Mouse (Mus musculus) limb, embryonic 10.5 days (tissue): ENCODE measurements at regions not wholly inside any gene's neighbourhood (a gene's known extent, or its start where the extent isn't known, plus 50 kb on each side); places are given as distances from the start of the nearest gene placed in this dataset.
A peak's percentile ranks its signal among the peaks of the same experiment; 100 is the strongest.
"Not testable (repeated sequence)": the region's sequence is repeated elsewhere in the genome, so short reads cannot be mapped to it uniquely, and the experiment has no call there.

Source experiments
- DNase-seq: peaks from one replicate; pipeline ENCODE4 v3.0.0-alpha.2; 2017; ENCODE audit warnings: low spot score
- H3K27ac ChIP-seq: fragments of 300-500 bp; sonication (generic); 2 replicates; pipeline ENCODE4 v1.5.1; 2016; ENCODE audit warnings: mild to moderate bottlenecking
- H3K27me3 ChIP-seq: fragments of 300-500 bp; sonication (generic); 2 replicates; pipeline ENCODE4 v1.6.1; 2016; ENCODE audit warnings: low read depth, mild to moderate bottlenecking; ENCODE audit not compliant: poor library complexity, severe bottlenecking
- H3K36me3 ChIP-seq: fragments of 300-500 bp; sonication (generic); 2 replicates; pipeline ENCODE4 v1.6.1; 2016; ENCODE audit warnings: mild to moderate bottlenecking, moderate library complexity
- H3K4me1 ChIP-seq: fragments of 300-500 bp; sonication (generic); 2 replicates; pipeline ENCODE4 v1.6.1; 2016
- H3K4me3 ChIP-seq: fragments of 300-500 bp; sonication (generic); 2 replicates; pipeline ENCODE4 v1.5.1; 2016; ENCODE audit warnings: mild to moderate bottlenecking, moderate library complexity
- H3K9me3 ChIP-seq: fragments of 300-500 bp; sonication (generic); replicated peaks from 2 replicates; pipeline ENCODE4 v1.6.1; 2016; ENCODE audit warnings: mild to moderate bottlenecking
- WGBS: fragments of 180-500 bp; shearing (Covaris S2); methylation state at CpG from one replicate; pipeline ENCODE4 v1.1.7; 2016; 5-methylcytosine and 5-hydroxymethylcytosine counted together

DNA sequence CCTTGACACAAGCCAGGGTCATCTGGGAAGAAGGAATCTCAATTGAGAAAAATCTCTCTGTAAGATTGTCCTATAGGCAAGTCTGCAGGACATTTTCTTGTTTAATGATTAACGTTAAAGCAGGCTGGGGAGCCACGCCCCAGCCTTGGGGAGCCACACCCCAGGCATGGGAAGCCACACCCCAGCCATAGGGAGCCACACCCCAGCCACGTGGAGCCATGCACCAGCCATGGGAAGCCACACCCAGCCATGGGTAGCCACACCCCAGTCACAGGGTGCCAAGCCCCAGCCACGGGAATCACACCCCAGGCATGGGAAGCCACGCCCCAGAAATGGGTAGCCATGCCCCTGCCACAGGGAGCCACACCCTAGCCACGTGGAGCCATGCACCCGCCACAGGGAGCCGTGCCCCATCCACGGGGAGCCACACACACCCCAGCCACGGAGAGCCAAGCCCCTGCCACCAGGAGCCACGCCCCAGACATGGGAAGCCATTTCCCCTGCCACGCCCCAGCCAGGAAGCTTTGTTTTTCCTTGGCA lies 94.8 kb upstream of the A430005L14Rik start:
- Histone ChIP-seq H3K36me3 (no peaks in the 10 kb centered on the region), H3K27me3 (no peaks in the 10 kb centered on the region), H3K27ac (no peak overlapping the region), H3K4me3 (no peak overlapping the region), H3K4me1 (0 out of 2 replicates have a peak, but pooled peaks cover 6% of the 10 kb centered on the region), H3K9me3 (no peaks in the 10 kb centered on the region)
- DNase-seq, result no peak
- WGBS, result 84% methylated on average over 12 of the region's 12 CpGs

DNA sequence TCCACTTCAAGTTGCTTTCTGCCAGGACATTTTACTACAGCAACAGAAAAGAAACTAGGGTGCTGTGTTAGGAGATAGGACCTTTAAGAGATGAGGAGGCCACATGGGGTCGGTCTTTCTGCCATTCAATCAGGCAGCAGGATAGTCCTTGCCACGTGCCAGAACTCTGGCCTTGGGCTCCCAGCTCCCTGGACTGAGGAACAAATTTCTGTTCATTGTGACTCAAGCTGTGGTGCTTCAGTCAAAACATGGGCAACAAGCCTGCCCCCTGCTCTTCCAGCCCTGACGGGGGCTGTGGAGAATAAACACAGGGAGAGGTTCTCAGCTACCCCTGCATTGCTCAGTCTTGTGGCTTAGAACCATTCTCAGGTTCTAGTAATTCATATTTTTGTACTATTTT lies 84.7 kb upstream of the A430005L14Rik start:
- no peak for DNase-seq
- no peaks in the 10 kb centered on the region for H3K4me1 ChIP-seq
- H3K9me3 ChIP-seq, result no peaks in the 10 kb centered on the region
- no peaks in the 10 kb centered on the region for H3K27me3 ChIP-seq
- H3K4me3 ChIP-seq, result no peak overlapping the region
- 78% methylated on average over 3 of the region's 3 CpGs for WGBS
- H3K27ac ChIP-seq, result no peak overlapping the region
- no peaks in the 10 kb centered on the region for H3K36me3 ChIP-seq

DNA sequence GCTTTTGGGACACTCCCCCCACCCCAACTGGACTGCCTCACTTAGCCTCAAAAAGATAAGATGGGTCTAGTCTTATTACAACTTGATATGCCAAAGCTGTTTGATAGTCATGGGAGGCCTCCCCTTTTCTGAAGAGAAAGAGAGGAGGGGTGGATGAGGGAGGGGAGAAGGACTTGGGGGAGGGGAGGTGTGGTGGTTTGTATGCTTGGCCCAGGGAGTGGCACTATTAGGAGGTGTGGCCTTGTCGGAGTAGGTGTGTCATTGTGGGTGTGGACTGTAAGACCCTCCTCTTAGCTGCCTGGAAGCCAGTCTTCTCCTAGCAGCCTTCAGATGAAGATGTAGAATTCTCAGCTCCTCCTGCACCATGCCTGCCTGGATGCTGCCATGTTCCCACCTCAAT lies 82.0 kb upstream of the A430005L14Rik start:
- not testable (repeated sequence) for H3K4me1 ChIP-seq, H3K4me3 ChIP-seq, H3K27me3 ChIP-seq, H3K9me3 ChIP-seq, H3K36me3 ChIP-seq, H3K27ac ChIP-seq, DNase-seq
- 89% methylated on average over 1 of the region's 1 CpGs for WGBS

DNA sequence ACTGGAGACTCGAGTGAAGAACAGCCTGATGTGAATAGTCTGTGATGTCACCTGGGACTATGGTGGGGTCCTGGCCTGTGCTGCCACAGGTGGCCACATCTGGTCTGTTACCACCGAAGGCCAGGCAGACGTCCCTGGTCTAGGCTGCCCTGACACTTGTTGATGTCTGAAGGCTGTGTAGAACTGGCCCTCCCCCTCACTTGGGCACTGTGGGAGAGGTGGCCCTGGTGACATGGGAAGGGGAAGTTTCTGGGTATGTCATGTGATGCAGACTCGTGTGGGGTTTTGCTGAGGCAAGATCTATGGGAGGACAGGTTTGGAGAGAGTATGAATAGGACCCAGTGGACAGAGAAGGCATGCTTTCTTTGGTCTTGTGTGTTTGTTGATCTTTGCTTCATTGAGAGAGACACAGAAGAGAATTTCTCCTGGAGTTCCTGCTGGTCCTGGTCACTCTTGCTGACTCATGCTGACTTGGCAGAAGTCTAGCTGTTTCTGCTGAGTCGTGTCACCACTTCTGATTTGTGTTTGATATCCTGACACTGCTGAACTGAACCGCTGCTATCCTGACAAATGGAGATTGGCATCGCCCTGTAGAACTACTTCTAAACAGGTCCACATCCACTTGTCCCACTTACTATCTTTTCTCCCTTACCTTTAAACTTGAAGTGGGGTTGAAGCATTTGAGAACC lies 79.9 kb upstream of the A430005L14Rik start:
- Histone ChIP-seq H3K36me3 (no peaks in the 10 kb centered on the region), H3K4me3 (no peak overlapping the region), H3K27ac (no peak overlapping the region), H3K4me1 (no peaks in the 10 kb centered on the region), H3K27me3 (no peaks in the 10 kb centered on the region), H3K9me3 (no peaks in the 10 kb centered on the region)
- DNase-seq, result no peak
- 82% methylated on average over 7 of the region's 7 CpGs for WGBS

DNA sequence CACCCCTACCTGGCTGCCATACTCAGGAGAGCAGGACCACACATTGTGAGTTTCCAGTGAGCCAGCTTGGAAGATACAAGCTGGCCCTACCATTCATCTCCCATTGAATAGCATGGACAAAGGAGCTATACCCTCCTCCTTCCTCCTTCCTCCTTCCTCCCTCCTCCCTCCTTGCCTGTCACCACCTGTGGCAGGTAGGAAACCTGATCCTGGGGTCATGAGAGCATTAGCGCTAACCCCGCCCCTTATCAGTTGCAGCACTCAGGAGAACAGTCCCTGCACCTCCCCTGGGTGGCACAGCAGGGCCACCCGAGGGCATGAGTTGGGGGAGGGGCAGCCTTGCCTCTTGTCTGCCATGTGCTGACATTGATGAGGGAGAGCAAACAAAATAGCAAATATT lies 74.0 kb upstream of the A430005L14Rik start:
- H3K27me3 ChIP-seq, result no peaks in the 10 kb centered on the region
- no peak overlapping the region for H3K4me3 ChIP-seq
- no peaks in the 10 kb centered on the region for H3K9me3 ChIP-seq
- no peak for DNase-seq
- no peak overlapping the region for H3K27ac ChIP-seq
- H3K4me1 ChIP-seq, result no peaks in the 10 kb centered on the region
- H3K36me3 ChIP-seq, result no peaks in the 10 kb centered on the region
- WGBS, result 40% methylated on average over 3 of the region's 3 CpGs

DNA sequence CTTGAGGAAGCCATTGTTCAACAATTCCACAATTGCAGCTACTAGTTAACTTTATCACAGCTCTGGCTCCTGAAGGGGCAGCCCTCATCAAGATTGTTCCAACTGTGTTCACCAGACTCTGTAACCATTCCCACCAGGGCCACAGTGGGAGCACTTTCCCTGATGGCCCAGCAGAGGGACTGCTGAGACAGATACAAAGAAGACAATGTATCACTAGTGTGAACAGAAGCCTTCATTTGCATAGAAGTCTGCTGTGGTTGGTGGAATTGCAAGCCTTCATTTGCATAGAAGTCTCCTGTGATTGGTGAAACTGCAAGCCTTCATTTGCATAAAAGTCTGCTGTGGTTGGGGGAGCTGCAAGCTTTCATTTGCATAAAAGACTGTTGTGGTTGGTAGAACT lies 73.0 kb upstream of the A430005L14Rik start:
- H3K27ac ChIP-seq, result no peak overlapping the region
- no peaks in the 10 kb centered on the region for H3K27me3 ChIP-seq
- no peaks in the 10 kb centered on the region for H3K36me3 ChIP-seq
- H3K4me3 ChIP-seq, result no peak overlapping the region
- no peaks in the 10 kb centered on the region for H3K9me3 ChIP-seq
- H3K4me1 ChIP-seq, result no peaks in the 10 kb centered on the region; the same call in 1 of the 2 replicates
- DNase-seq, result no peak

DNA sequence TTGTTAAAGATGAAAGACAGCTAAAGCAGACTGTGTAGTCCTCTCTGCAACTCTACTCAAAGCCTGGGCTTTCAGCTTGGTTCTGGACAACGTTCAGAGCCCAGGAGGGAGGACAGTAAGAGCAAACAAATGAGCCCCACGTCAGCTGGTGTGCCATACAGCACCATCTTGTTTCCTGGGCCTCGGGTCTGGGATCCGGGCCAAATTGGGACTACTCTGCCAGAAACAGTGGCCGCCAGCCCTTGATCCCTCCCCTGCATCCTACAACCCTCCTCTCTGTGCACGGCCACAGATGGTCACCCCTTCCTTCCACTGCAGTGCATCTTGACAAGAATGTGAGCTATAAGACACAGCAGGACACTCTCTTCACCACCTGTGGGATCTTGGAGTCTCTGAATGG lies 71.2 kb upstream of the A430005L14Rik start:
- H3K4me3 ChIP-seq, result no peak overlapping the region
- no peaks in the 10 kb centered on the region for H3K36me3 ChIP-seq
- no peak for DNase-seq
- H3K27ac ChIP-seq, result no peak overlapping the region
- H3K27me3 ChIP-seq, result no peaks in the 10 kb centered on the region
- H3K9me3 ChIP-seq, result no peaks in the 10 kb centered on the region
- 88% methylated on average over 6 of the region's 6 CpGs for WGBS
- H3K4me1 ChIP-seq, result no peaks in the 10 kb centered on the region; the same call in 1 of the 2 replicates

DNA sequence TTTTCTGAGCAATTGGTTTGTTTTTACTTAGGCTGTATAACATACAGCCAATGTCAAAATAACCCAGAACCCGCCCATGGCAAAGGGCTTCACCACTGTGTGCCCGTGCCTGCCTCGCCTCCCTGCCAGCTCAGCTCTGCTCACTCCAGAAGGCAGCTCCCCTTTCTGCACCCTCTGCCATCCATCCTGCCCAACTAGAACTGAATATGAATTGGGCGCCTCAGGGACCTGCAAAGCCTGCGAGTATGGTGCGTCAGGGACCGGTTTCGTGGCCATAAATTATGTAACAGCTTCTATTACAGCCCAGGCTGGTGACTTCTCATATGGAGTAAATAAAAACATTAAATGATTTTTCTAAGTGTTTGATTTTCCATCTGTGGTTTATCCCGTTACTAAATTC lies 66.9 kb upstream of the A430005L14Rik start:
- 92% methylated on average over 9 of the region's 9 CpGs for WGBS
- no peak overlapping the region for H3K27ac ChIP-seq
- H3K9me3 ChIP-seq, result no peaks in the 10 kb centered on the region
- no peaks in the 10 kb centered on the region for H3K36me3 ChIP-seq
- H3K27me3 ChIP-seq, result no peaks in the 10 kb centered on the region
- no peaks in the 10 kb centered on the region; the same call in 1 of the 2 replicates for H3K4me1 ChIP-seq
- no peak for DNase-seq
- no peak overlapping the region for H3K4me3 ChIP-seq

DNA sequence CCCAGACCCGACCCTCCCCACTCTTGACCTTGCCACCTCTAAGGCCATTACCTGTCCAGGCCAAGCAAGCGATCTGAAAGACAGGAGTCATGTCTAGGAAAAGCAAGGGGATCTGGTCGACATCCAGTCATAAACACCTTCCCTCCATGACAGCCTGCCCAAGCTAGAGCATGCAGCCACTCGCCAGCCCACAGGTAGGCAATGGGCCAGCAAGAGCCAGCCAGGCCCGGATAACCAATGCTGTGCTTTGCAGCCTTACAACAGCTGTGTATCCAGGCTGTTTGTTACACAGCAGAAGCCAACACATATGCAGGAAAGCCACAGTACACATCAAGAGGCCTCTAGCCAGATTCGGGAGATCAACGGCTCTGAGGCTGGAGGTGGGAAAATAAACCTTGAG lies 57.3 kb upstream of the A430005L14Rik start:
- H3K27ac ChIP-seq, result no peak overlapping the region
- H3K27me3 ChIP-seq, result no peaks in the 10 kb centered on the region
- 0 out of 2 replicates have a peak, but pooled peaks cover 2% of the 10 kb centered on the region for H3K9me3 ChIP-seq
- 79% methylated on average over 7 of the region's 7 CpGs for WGBS
- H3K4me3 ChIP-seq, result no peak overlapping the region
- H3K36me3 ChIP-seq, result no peaks in the 10 kb centered on the region
- no peak for DNase-seq
- H3K4me1 ChIP-seq, result no peaks in the 10 kb centered on the region

DNA sequence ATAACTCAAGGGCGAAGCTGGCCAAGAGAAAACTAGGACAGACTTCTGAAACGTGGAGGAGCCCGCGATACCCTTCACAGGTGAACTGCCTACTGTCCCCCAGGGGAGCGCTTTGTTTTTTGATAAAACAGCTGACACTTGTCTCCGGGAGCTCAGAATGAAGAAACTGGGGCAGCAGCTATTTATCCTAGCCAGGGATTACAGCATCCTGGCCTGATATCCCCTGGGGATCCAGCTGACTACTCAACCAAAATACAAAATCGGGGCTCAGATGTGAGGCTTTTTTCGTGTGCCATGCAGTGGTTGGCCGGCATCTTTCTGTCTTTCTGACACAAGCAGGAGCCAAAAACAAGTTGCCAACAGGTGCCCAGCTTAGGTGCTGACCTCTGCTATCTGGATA lies 52.0 kb upstream of the A430005L14Rik start:
- Histone ChIP-seq H3K9me3 (0 out of 2 replicates have a peak, but pooled peaks cover 2% of the 10 kb centered on the region), H3K4me3 (no peak overlapping the region), H3K27me3 (no peaks in the 10 kb centered on the region), H3K4me1 (no peaks in the 10 kb centered on the region), H3K27ac (no peak overlapping the region), H3K36me3 (no peaks in the 10 kb centered on the region)
- no peak for DNase-seq
- WGBS, result 81% methylated on average over 9 of the region's 9 CpGs

DNA sequence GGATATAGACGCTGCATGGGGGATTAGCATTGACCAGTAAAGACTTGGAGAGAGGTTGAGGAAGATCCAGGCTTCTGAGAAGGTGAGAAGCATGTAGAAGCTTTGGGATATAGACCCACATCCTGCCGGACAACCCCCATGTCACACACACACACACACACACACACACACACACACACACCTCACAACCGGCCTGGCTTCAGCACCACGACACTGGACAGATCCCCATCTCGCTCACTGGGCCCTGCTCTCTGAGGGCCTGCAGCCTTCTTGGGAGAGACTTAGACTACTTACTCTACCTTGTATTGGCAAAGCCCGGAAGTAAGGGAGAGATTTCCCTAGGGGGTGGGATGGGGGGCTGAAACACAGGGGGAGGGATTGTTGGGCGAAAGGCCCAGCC lies 51.5 kb upstream of the A430005L14Rik start:
- H3K4me3 ChIP-seq, result no peak overlapping the region
- peak; percentile 57 for DNase-seq
- no peaks in the 10 kb centered on the region for H3K9me3 ChIP-seq
- 43% methylated on average over 7 of the region's 7 CpGs for WGBS
- H3K27me3 ChIP-seq, result no peaks in the 10 kb centered on the region
- H3K27ac ChIP-seq, result no peak overlapping the region
- H3K36me3 ChIP-seq, result no peaks in the 10 kb centered on the region
- H3K4me1 ChIP-seq, result no peaks in the 10 kb centered on the region
